Mouse (Mus musculus): ENCODE data around the gene Acvrl1. TPM values are rescaled to one million over a fixed set of nuclear protein-coding genes. Genes with fewer than 3 reads are reported as not detected.

Gene Acvrl1
- polyA plus RNA-seq, 1 experiment from 2014 or later = 159 TPM

DNA sequence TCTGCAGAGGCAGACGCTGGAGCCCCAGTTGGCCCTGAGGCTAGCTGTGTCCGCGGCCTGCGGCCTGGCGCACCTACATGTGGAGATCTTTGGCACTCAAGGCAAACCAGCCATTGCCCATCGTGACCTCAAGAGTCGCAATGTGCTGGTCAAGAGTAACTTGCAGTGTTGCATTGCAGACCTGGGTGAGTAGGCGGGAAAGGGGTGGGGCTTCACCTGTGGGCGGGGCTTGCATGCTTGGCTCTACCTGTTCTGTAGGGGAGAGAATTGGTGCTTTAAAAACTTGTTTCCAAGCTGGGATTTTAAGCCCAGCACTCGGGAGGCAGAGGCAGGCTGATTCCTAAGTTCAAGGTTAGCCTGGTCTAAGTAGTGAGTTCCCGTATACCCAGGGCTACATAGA lies 9.1 kb downstream of the Acvrl1 start:
- H3K4me2 ChIP-seq (replicated peaks; ENCODE audit: low read depth, low read length) = peak overlapping the region; percentile 50
- peak overlapping the region; percentile 19 for H3K4me3 ChIP-seq (ENCODE audit: low read depth, low read length)
- ATAC-seq (no peak), DNase-seq (ENCODE audit: low spot score) (no peak)
- WGBS = 73% methylated on average over 11 of the region's 11 CpGs
- H3K4me1 ChIP-seq (ENCODE audit: insufficient read depth, low read depth, low read length) = peaks cover 12% of the 10 kb centered on the region
- H3K9ac ChIP-seq (replicated peaks; ENCODE audit: low read depth) = no peak overlapping the region
- no peaks in the 10 kb centered on the region for H3K9me3 ChIP-seq (ENCODE audit: low read length)
- H3K36me3 ChIP-seq (ENCODE audit: insufficient read depth, low read length) = peaks cover 6% of the 10 kb centered on the region; the same call in 1 of the 2 replicates
- no peak overlapping the region for H3K27ac ChIP-seq (ENCODE audit: low read length)
- no peaks in the 10 kb centered on the region for H3K27me3 ChIP-seq (replicated peaks; ENCODE audit: insufficient read depth, low read length)
- TF ChIP-seq EP300 (IDR thresholded peaks at IDR 0.05) (no peak), CTCF (IDR thresholded peaks at IDR 0.05) (no peak)

DNA sequence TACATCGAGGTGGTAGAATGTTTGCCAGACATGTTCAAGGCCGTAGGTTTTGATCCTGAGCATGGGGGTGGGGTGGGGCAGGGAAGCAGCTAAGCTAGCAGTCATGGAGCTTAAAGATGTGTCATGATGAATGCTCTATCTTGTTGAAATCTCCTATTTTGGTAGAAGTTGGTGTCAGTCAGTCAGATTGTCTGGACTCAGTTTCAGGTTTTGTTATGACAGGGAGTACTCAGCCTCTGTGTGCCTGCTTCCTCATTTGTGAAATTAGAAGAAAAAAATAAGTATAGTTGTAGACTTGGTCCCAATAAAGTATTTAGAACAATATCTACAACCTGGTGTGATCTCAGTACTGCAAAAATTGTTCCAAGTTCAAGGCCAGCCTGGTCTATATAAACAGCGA lies 10.4 kb downstream of the Acvrl1 start:
- H3K9ac ChIP-seq (replicated peaks; ENCODE audit: low read depth) = no peak overlapping the region
- H3K9me3 ChIP-seq (ENCODE audit: low read length) = no peaks in the 10 kb centered on the region
- DNase-seq (ENCODE audit: low spot score) = no peak
- TF ChIP-seq EP300 (IDR thresholded peaks at IDR 0.05) = no peak
- no peak for TF ChIP-seq CTCF (IDR thresholded peaks at IDR 0.05)
- H3K27me3 ChIP-seq (replicated peaks; ENCODE audit: insufficient read depth, low read length) = no peaks in the 10 kb centered on the region
- H3K4me3 ChIP-seq (ENCODE audit: low read depth, low read length) = peak overlapping the region; percentile 17; the same call in 1 of the 2 replicates
- WGBS = 55% methylated on average over 3 of the region's 3 CpGs
- H3K27ac ChIP-seq (ENCODE audit: low read length) = no peak overlapping the region
- peak overlapping the region; percentile 50 for H3K4me2 ChIP-seq (replicated peaks; ENCODE audit: low read depth, low read length)
- no peak for ATAC-seq
- peaks cover 9% of the 10 kb centered on the region; the same call in 1 of the 2 replicates for H3K36me3 ChIP-seq (ENCODE audit: insufficient read depth, low read length)
- H3K4me1 ChIP-seq (ENCODE audit: insufficient read depth, low read depth, low read length) = peaks cover 8% of the 10 kb centered on the region

DNA sequence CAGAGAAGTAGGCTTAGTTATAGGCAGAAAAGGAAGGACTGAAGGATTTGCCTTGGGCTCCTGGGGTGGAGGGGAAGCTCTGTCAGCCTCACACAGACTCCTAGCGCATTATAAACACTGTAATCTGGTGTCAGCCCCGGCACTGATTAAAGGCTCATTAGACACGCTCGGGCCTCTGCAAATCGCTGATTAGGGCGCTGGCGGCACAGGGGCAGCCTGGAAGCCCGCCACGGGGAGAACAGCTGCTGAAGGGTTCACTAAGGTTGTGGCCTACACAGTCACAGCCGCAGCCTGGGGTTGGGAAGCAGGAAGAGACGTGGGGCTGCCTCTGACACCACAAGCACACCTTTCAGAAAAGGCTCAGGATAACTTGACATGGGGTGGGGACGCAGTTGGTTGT lies 11.6 kb downstream of the Acvrl1 start:
- no peaks in the 10 kb centered on the region for H3K9me3 ChIP-seq (ENCODE audit: low read length)
- peak overlapping the region; percentile 43; the same call in 1 of the 2 replicates for H3K27ac ChIP-seq (ENCODE audit: low read length)
- no peak overlapping the region; the same call in 1 of the 2 replicates for H3K9ac ChIP-seq (replicated peaks; ENCODE audit: low read depth)
- H3K4me3 ChIP-seq (ENCODE audit: low read depth, low read length) = peak overlapping the region; percentile 19; the same call in 1 of the 2 replicates
- no peaks in the 10 kb centered on the region for H3K27me3 ChIP-seq (replicated peaks; ENCODE audit: insufficient read depth, low read length)
- peaks cover 10% of the 10 kb centered on the region; the same call in 1 of the 2 replicates for H3K36me3 ChIP-seq (ENCODE audit: insufficient read depth, low read length)
- peaks cover 8% of the 10 kb centered on the region; the same call in 1 of the 2 replicates for H3K4me1 ChIP-seq (ENCODE audit: insufficient read depth, low read depth, low read length)
- 30% methylated on average over 12 of the region's 12 CpGs for WGBS
- peak overlapping the region; percentile 50 for H3K4me2 ChIP-seq (replicated peaks; ENCODE audit: low read depth, low read length)
- DNase-seq (ENCODE audit: low spot score) = no peak
- ATAC-seq = no peak
- TF ChIP-seq EP300 (IDR thresholded peaks at IDR 0.05) = no peak
- TF ChIP-seq CTCF (IDR thresholded peaks at IDR 0.05) = no peak

DNA sequence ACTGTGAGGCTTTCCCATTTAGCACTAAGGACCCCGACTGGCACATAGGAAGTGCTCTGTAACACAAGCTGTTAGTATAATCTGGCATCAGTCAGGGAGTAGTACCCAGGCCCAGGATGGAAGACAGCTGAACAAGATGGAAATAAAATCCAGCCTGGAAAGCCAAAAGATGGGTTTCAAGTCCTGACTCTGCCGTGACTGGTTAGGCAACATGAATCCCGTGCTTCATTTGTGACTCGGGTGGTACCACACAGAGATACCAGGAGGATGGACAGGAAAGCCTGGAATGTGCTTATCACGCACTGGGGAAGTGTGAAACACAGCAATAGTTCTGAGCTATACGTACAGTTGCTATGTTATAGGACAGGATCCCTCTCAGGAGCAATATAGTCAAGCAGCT lies 12.3 kb downstream of the Acvrl1 start:
- Histone ChIP-seq H3K36me3 (ENCODE audit: insufficient read depth, low read length) (peaks cover 10% of the 10 kb centered on the region; the same call in 1 of the 2 replicates), H3K4me1 (ENCODE audit: insufficient read depth, low read depth, low read length) (peaks cover 9% of the 10 kb centered on the region), H3K9me3 (ENCODE audit: low read length) (no peaks in the 10 kb centered on the region), H3K27ac (ENCODE audit: low read length) (peak overlapping the region; percentile 43; the same call in 1 of the 2 replicates), H3K27me3 (replicated peaks; ENCODE audit: insufficient read depth, low read length) (no peaks in the 10 kb centered on the region), H3K9ac (replicated peaks; ENCODE audit: low read depth) (0 out of 2 replicates have a peak overlapping the region, but pooled peaks have one; percentile 19), H3K4me2 (replicated peaks; ENCODE audit: low read depth, low read length) (peak overlapping the region; percentile 41), H3K4me3 (ENCODE audit: low read depth, low read length) (no peak overlapping the region; the same call in 1 of the 2 replicates)
- DNase-seq (ENCODE audit: low spot score) (no peak), ATAC-seq (no peak)
- no peak for TF ChIP-seq CTCF (IDR thresholded peaks at IDR 0.05)
- TF ChIP-seq EP300 (IDR thresholded peaks at IDR 0.05) = no peak
- WGBS = 39% methylated on average over 6 of the region's 6 CpGs

DNA sequence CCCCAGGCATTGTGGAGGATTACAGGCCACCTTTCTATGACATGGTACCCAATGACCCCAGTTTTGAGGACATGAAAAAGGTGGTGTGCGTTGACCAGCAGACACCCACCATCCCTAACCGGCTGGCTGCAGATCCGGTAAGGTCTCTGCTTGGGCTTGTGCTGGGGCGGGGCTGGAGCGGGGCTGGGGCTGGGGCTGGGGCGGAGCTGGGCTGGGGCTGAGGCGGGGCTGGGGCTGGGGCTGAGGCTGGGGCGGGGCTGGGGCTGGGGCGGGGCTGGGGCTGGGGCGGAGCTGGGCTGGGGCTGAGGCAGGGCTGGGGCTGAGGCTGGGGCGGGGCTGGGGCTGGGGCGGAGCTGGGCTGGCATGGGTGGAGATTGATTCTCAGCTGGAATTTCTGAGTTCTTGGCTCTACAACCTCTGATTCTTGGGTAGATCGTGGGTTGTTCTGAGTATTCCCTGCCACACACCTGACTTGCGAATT lies 12.8 kb downstream of the Acvrl1 start:
- Histone ChIP-seq H3K4me2 (replicated peaks; ENCODE audit: low read depth, low read length) (peak overlapping the region; percentile 41), H3K27me3 (replicated peaks; ENCODE audit: insufficient read depth, low read length) (no peaks in the 10 kb centered on the region), H3K36me3 (ENCODE audit: insufficient read depth, low read length) (peaks cover 10% of the 10 kb centered on the region; the same call in 1 of the 2 replicates), H3K9ac (replicated peaks; ENCODE audit: low read depth) (no peak overlapping the region), H3K4me1 (ENCODE audit: insufficient read depth, low read depth, low read length) (peaks cover 15% of the 10 kb centered on the region), H3K4me3 (ENCODE audit: low read depth, low read length) (no peak overlapping the region; the same call in 1 of the 2 replicates), H3K9me3 (ENCODE audit: low read length) (no peaks in the 10 kb centered on the region), H3K27ac (ENCODE audit: low read length) (peak overlapping the region; percentile 43; the same call in 1 of the 2 replicates)
- DNase-seq (ENCODE audit: low spot score) (peak; percentile 76), ATAC-seq (peak; percentile 63)
- TF ChIP-seq EP300 (IDR thresholded peaks at IDR 0.05) = no peak
- TF ChIP-seq CTCF (IDR thresholded peaks at IDR 0.05) = no peak
- WGBS = 4% methylated on average over 9 of the region's 14 CpGs

DNA sequence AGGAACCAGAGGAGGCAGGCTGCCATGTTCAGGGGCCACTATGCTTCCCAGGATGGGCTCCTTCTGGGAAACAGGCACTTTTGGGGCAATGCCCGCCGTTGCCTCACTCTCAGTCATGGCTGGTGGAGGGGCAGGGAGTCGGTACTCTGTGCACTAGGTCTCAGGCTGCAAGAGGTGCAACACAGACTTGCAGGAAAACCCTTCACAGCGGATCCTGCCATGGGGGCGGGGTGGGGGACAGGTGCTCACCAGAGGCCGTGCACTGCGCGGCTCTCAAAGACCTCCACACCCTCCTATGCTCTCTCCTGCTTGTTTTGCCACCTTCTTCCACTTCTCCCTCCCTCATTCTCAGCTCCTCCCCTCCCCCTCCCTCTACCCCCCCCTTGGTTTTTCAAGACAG lies 14.3 kb downstream of the Acvrl1 start:
- no peak overlapping the region for H3K9ac ChIP-seq (replicated peaks; ENCODE audit: low read depth)
- H3K4me3 ChIP-seq (ENCODE audit: low read depth, low read length) = no peak overlapping the region
- TF ChIP-seq EP300 (IDR thresholded peaks at IDR 0.05) = no peak
- TF ChIP-seq CTCF (IDR thresholded peaks at IDR 0.05) = no peak
- no peak overlapping the region for H3K27ac ChIP-seq (ENCODE audit: low read length)
- WGBS = 48% methylated on average over 8 of the region's 8 CpGs
- DNase-seq (ENCODE audit: low spot score) = no peak
- H3K9me3 ChIP-seq (ENCODE audit: low read length) = no peaks in the 10 kb centered on the region
- no peak for ATAC-seq
- H3K4me2 ChIP-seq (replicated peaks; ENCODE audit: low read depth, low read length) = no peak overlapping the region
- peaks cover 9% of the 10 kb centered on the region; the same call in 1 of the 2 replicates for H3K36me3 ChIP-seq (ENCODE audit: insufficient read depth, low read length)
- H3K27me3 ChIP-seq (replicated peaks; ENCODE audit: insufficient read depth, low read length) = no peaks in the 10 kb centered on the region
- peaks cover 19% of the 10 kb centered on the region for H3K4me1 ChIP-seq (ENCODE audit: insufficient read depth, low read depth, low read length)

All from lung, postnatal 0 days (tissue).